Mouse (Mus musculus) MEL (cell line): Measurements from ENCODE around the gene Gmds. TPM values are rescaled to one million over a fixed set of nuclear protein-coding genes. Genes with fewer than 3 reads are reported as not detected.

Source experiments
- DNase-seq: peaks from one replicate; pipeline ENCODE4 v3.0.0; 2011; ENCODE audit warnings: low read depth, low spot score
- H3K27ac ChIP-seq: 2 replicates; pipeline ENCODE4 v1.5.1; 2012; ENCODE audit warnings: low read depth, mild to moderate bottlenecking, control low read depth, low read length, moderate library complexity; ENCODE audit not compliant: control insufficient read depth
- H3K27me3 ChIP-seq, 2 experiments: fragments of 150-350 bp in 1 of 2; sonication (generic) in 1 of 2; 2 replicates each; pipeline ENCODE4 v1.6.1; 2012; ENCODE audit warnings: low read length in 2 of 2, mild to moderate bottlenecking in 2 of 2, improper control_type of control experiment in 1 of 2, moderate library complexity in 1 of 2; ENCODE audit not compliant: insufficient read depth in 2 of 2, control insufficient read depth in 1 of 2
- H3K36me3 ChIP-seq, 2 experiments: 2 replicates each; pipeline ENCODE4 v1.6.1; 2012 to 2014; ENCODE audit warnings: low read length in 2 of 2, improper control_type of control experiment in 1 of 2, inconsistent platforms in 1 of 2, mild to moderate bottlenecking in 1 of 2; ENCODE audit not compliant: insufficient read depth in 2 of 2, control insufficient read depth in 1 of 2
- H3K4me1 ChIP-seq, 2 experiments: fragments of 150-350 bp in 1 of 2; sonication (generic) in 1 of 2; 2 replicates each; pipeline ENCODE4 v1.6.1; 2012; ENCODE audit warnings: low read length in 2 of 2, improper control_type of control experiment in 1 of 2, mild to moderate bottlenecking in 1 of 2; ENCODE audit not compliant: insufficient read depth in 2 of 2, control insufficient read depth in 1 of 2
- H3K4me3 ChIP-seq, 2 experiments: fragments of 150-350 bp in 1 of 2; sonication (generic) in 1 of 2; 2 replicates each; pipeline ENCODE4 v1.5.1; 2012; ENCODE audit warnings: low read depth in 2 of 2, low read length in 2 of 2, mild to moderate bottlenecking in 2 of 2, moderate library complexity in 2 of 2, control low read depth in 1 of 2, improper control_type of control experiment in 1 of 2; ENCODE audit not compliant: control insufficient read depth in 1 of 2, insufficient read depth in 1 of 2
- H3K79me2 ChIP-seq: 2 replicates; pipeline ENCODE4 v1.6.1; 2012; ENCODE audit warnings: mild to moderate bottlenecking, low read length, moderate library complexity; ENCODE audit not compliant: control insufficient read depth, poor library complexity, insufficient read depth
- H3K9ac ChIP-seq: 2 replicates; pipeline ENCODE4 v1.6.1; 2012; ENCODE audit warnings: low read depth, mild to moderate bottlenecking, control low read depth, low read length, moderate library complexity; ENCODE audit not compliant: control insufficient read depth, poor library complexity, severe bottlenecking
- H3K9me3 ChIP-seq: fragments of 150-350 bp; sonication (generic); replicated peaks from 2 replicates; pipeline ENCODE4 v1.6.1; 2012; ENCODE audit warnings: mild to moderate bottlenecking, low read length, improper control_type of control experiment, moderate library complexity; ENCODE audit not compliant: insufficient read depth
- BHLHE40 ChIP-seq: IDR thresholded peaks from 2 replicates; pipeline ENCODE4 v1.6.1; 2012; ENCODE audit warnings: low read depth, mild to moderate bottlenecking, inconsistent platforms, low read length, improper control_type of control experiment, borderline replicate concordance
- CHD1 ChIP-seq: IDR thresholded peaks from 2 replicates; pipeline ENCODE4 v1.6.1; 2012; ENCODE audit warnings: low read depth, mild to moderate bottlenecking, inconsistent platforms, low read length, improper control_type of control experiment
- CTCF ChIP-seq, 3 experiments: IDR thresholded peaks in 2 of 3; conservative IDR thresholded peaks in 1 of 3; 2 replicates each; pipeline ENCODE4 v1.5.1; 2011 to 2012; ENCODE audit warnings: low read length in 3 of 3, low read depth in 2 of 3, mild to moderate bottlenecking in 2 of 3, improper control_type of control experiment in 1 of 3, inconsistent platforms in 1 of 3, mixed read lengths in 1 of 3, moderate library complexity in 1 of 3; ENCODE audit not compliant: control insufficient read depth in 1 of 3, insufficient read depth in 1 of 3, poor library complexity in 1 of 3, severe bottlenecking in 1 of 3
- E2F4 ChIP-seq: IDR thresholded peaks from 2 replicates; pipeline ENCODE4 v1.6.1; 2011; ENCODE audit warnings: low read depth, low read length, improper control_type of control experiment, borderline replicate concordance
- ETS1 ChIP-seq: IDR thresholded peaks from 2 replicates; pipeline ENCODE4 v1.6.1; 2012; ENCODE audit warnings: low read depth, mild to moderate bottlenecking, inconsistent platforms, low read length, improper control_type of control experiment, moderate library complexity
- GABPA ChIP-seq: IDR thresholded peaks from 2 replicates; pipeline ENCODE4 v1.6.1; 2012; ENCODE audit warnings: low read depth, mild to moderate bottlenecking, inconsistent platforms, low read length, improper control_type of control experiment, moderate library complexity
- HCFC1 ChIP-seq: IDR thresholded peaks from 2 replicates; pipeline ENCODE4 v1.6.1; 2012; ENCODE audit warnings: low read depth, mild to moderate bottlenecking, inconsistent platforms, low read length, improper control_type of control experiment, moderate library complexity
- MAX ChIP-seq: IDR thresholded peaks from 2 replicates; pipeline ENCODE4 v1.6.1; 2011; ENCODE audit warnings: low read length, improper control_type of control experiment
- MXI1 ChIP-seq: IDR thresholded peaks from 2 replicates; pipeline ENCODE4 v1.6.1; 2011; ENCODE audit warnings: mild to moderate bottlenecking, low read depth, low read length, improper control_type of control experiment
- MYB ChIP-seq: IDR thresholded peaks from 2 replicates; pipeline ENCODE4 v1.6.1; 2011; ENCODE audit warnings: mild to moderate bottlenecking, low read depth, low read length, improper control_type of control experiment
- MYC ChIP-seq: IDR thresholded peaks from 2 replicates; pipeline ENCODE4 v1.6.1; 2011; ENCODE audit warnings: low read depth, mild to moderate bottlenecking, low read length, improper control_type of control experiment, moderate library complexity
- NRF1 ChIP-seq: IDR thresholded peaks from 2 replicates; pipeline ENCODE4 v1.6.1; 2014; ENCODE audit warnings: low read depth, mild to moderate bottlenecking, inconsistent platforms, low read length, improper control_type of control experiment, moderate library complexity; ENCODE audit not compliant: poor library complexity, insufficient read depth, severe bottlenecking
- POLR2A ChIP-seq, 2 experiments: IDR thresholded peaks; 2 replicates each; pipeline ENCODE4 v1.6.1; 2011 to 2012; ENCODE audit warnings: low read length in 2 of 2, mild to moderate bottlenecking in 2 of 2, control low read depth in 1 of 2, improper control_type of control experiment in 1 of 2, low read depth in 1 of 2, moderate library complexity in 1 of 2; ENCODE audit not compliant: control insufficient read depth in 1 of 2, insufficient read depth in 1 of 2, poor library complexity in 1 of 2
- POLR2AphosphoS2 ChIP-seq: IDR thresholded peaks from 2 replicates; pipeline ENCODE4 v1.6.1; 2011; ENCODE audit warnings: low read length, improper control_type of control experiment
- RCOR1 ChIP-seq: IDR thresholded peaks from 2 replicates; pipeline ENCODE4 v1.6.1; 2012; ENCODE audit warnings: low read depth, mild to moderate bottlenecking, inconsistent platforms, low read length, improper control_type of control experiment
- SIN3A ChIP-seq: IDR thresholded peaks from 2 replicates; pipeline ENCODE4 v1.6.1; 2012; ENCODE audit warnings: low read length, improper control_type of control experiment, inconsistent platforms
- TCF12 ChIP-seq: IDR thresholded peaks from 2 replicates; pipeline ENCODE4 v1.6.1; 2014; ENCODE audit warnings: low read depth, mild to moderate bottlenecking, inconsistent platforms, low read length, improper control_type of control experiment, moderate library complexity
- ZNF384 ChIP-seq: IDR thresholded peaks from 2 replicates; pipeline ENCODE4 v1.6.1; 2012; ENCODE audit warnings: low read depth, mild to moderate bottlenecking, inconsistent platforms, low read length, improper control_type of control experiment
- polyA plus RNA-seq, 2 experiments: library from polyadenylated mRNA; stranded (reverse) in 1 of 2; unstranded in 1 of 2; fragments of >175 nt in 1 of 2; fragments of >200 nt in 1 of 2; gene quantifications; 2 replicates each; pipeline versions ENCODE4 v1.2.1 to v1.2.4; 2012; ENCODE audit warnings: low replicate concordance in 2 of 2, low read depth in 1 of 2; ENCODE audit not compliant: insufficient read length in 2 of 2, insufficient read depth in 1 of 2, missing spikeins in 1 of 2
- total RNA-seq: library from RNA; depleted of rRNA; stranded (reverse); fragments of 300-350 nt; gene quantifications from 2 replicates; pipeline ENCODE4 v1.2.3, GENCODE M21; 2012

Gene Gmds
- total and polyA plus RNA-seq, 3 experiments = 17.4 to 32.2 TPM; not detected in 1

GRCm38 (mm10) chr13:31978126-31978525, 360.4 kb downstream of the Gmds start:
- TF ChIP-seq RCOR1 (no peak), TCF12 (no peak), HCFC1 (no peak), GABPA (no peak), POLR2A (IDR thresholded peaks at IDR 0.05; ENCODE audit: control insufficient read depth in 1 of 2, insufficient read depth in 1 of 2, low read depth in 1 of 2, low read length in 2 of 2, poor library complexity in 1 of 2) (no peak), MXI1 (no peak), E2F4 (no peak), SIN3A (no peak), CTCF (IDR thresholded peaks at IDR 0.05 in 2 of 3, conservative IDR thresholded peaks at IDR 0.05 in 1 of 3; ENCODE audit: control insufficient read depth in 1 of 3, insufficient read depth in 1 of 3, low read depth in 2 of 3, low read length in 3 of 3, poor library complexity in 1 of 3, severe bottlenecking in 1 of 3) (no peak), ETS1 (no peak), BHLHE40 (no peak)
- TF ChIP-seq, all 39 proteins: peak for 0
- no peaks in the 10 kb centered on the region for H3K27me3 ChIP-seq
- no peak overlapping the region for H3K27ac ChIP-seq
- DNase-seq = no peak
- H3K4me3 ChIP-seq = no peak overlapping the region
- no peaks in the 10 kb centered on the region for H3K4me1 ChIP-seq
- no peaks in the 10 kb centered on the region for H3K79me2 ChIP-seq
- H3K9ac ChIP-seq = no peak overlapping the region
- no peaks in the 10 kb centered on the region for H3K36me3 ChIP-seq
- no peaks in the 10 kb centered on the region for H3K9me3 ChIP-seq

GRCm38 (mm10) chr13:31974751-31975479, 363.6 kb downstream of the Gmds start:
- Histone ChIP-seq H3K36me3 (no peaks in the 10 kb centered on the region), H3K79me2 (no peaks in the 10 kb centered on the region), H3K4me1 (no peaks in the 10 kb centered on the region), H3K9ac (no peak overlapping the region), H3K27me3 (no peaks in the 10 kb centered on the region), H3K9me3 (no peaks in the 10 kb centered on the region), H3K4me3 (no peak overlapping the region), H3K27ac (no peak overlapping the region)
- DNase-seq = no peak
- TF ChIP-seq MYC (no peak), POLR2AphosphoS2 (no peak), MAX (no peak), CHD1 (no peak), MYB (no peak), NRF1 (no peak), ZNF384 (no peak)
